Mouse (Mus musculus): ENCODE measurements at regions not wholly inside any gene's neighbourhood (a gene's known extent, or its start where the extent isn't known, plus 50 kb on each side); places are given as distances from the start of the nearest gene placed in this dataset.

DNA sequence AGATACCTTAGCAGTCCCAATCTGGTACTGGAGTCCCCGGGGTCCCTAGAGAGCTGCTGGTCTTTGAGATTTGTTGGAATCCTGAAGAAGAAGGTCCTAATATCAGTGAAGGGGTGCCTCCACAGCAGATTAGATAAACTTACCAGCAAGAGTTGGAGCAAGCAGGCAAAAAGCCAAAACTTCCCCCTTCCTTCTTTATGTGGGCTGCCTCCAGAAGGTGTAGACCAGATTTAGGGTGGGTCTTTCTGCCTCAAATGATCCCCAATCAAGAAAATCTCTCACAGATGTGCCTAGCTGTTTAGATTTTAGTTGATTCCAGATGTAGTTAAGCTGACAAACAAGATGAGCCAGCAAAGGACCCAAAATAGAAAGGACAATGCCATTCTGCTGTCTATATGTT lies 90.1 kb upstream of the Hs6st1 start:
- TF ChIP-seq CTCF (IDR thresholded peaks at IDR 0.05; ENCODE audit: control insufficient read depth, insufficient read depth, insufficient read length) (no peak), MYOG (IDR thresholded peaks at IDR 0.05; ENCODE audit: control insufficient read depth, extremely low read depth, insufficient read length) (no peak), MAX (IDR thresholded peaks at IDR 0.05) (no peak), USF1 (IDR thresholded peaks at IDR 0.05; ENCODE audit: low read depth) (no peak), MYOD1 (IDR thresholded peaks at IDR 0.05; ENCODE audit: control insufficient read depth, insufficient read length, low read depth) (no peak)

All from C2C12 (cell line).